Mouse (Mus musculus) lung, postnatal 10 days (tissue): ENCODE measurements around the gene Pde4d.

Experiments used
- DNase-seq: peaks from one replicate; pipeline ENCODE4 v3.0.0; 2021

Gene Pde4d

GRCm38 (mm10) chr13:108449116-108450097 lies at the start of gene Pde4d:
TSS of gene Pde4d (plus strand) at chr13:108449948.
- no peak for DNase-seq

- no peak for DNase-seq
These were observed 46.6 kb upstream of the Pde4d start for GRCm38 (mm10) chr13:108403197-108403596.

DNA sequence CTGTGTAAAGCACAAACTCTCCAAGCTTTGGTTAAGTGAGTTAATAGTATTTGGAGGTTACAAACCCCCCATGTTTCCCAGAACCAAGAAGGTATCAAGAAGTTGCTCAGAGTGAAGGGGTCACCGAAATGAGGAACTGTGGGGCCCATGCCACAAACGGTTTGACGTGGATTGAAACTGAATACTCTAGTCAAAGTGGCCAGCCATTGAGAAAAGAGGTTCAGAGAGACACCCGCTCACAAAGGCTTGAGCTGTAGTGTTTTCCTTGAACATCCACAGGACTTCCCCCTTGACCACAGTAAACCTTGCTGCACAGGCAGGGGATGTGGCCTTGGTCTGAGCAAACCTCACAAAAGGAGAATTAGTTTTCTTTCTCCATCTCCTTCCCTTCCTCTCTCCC lies 45.4 kb upstream of the Pde4d start:
- no peak for DNase-seq

DNA sequence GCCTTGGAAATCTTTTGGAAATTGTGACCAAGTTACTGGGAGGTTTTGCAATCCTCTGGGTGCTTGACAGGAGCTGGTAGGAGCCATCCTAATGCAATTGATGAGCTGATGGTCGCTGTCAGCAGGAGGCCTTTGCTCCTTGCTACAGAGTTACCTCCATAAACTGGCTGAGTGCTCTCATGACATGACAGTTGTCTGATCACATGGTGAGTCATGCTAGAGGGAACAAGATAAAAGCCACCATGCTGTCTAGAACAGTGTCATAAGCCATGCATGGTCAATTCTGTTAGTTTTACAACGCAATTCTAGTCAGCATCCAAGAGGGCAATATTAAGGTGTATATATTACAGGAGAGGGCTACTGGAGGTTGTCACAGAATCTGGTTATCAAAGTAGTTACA lies 34.3 kb upstream of the Pde4d start:
- no peak for DNase-seq

DNA sequence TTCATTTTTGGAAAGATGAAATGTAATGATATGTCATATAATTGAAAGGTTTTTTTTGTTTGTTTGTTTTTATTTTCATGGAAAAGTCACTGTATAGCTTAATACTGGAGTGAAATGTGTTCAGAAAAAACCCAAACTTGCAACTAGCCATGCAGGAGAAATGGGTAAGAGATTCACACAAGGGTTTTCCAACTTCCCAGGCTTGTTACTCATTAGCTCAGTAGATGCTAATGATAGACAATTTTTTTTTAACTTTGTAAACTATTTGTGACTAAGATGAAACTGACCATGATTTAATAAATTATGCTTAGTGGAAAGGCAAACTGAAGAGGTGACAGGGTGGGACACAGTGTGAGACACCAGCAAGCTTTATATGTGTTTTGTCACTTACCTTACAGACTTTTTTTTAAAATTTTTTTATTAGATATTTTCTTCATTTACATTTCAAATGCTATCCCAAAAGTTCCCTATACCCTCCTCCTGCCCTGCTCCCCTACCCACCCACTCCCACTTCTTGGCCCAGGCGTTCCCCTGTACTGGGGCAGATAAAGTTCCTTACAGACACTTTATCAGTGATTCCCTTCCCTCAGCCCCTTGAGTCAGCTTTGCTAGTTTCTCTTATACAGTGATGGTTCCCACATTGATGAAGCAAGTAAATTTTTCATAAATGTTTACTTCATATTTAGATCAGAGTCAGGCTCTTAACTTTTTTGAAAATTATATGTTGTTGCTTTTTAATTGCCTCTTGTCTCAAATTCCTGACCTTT lies 30.8 kb upstream of the Pde4d start:
- no peak for DNase-seq

DNA sequence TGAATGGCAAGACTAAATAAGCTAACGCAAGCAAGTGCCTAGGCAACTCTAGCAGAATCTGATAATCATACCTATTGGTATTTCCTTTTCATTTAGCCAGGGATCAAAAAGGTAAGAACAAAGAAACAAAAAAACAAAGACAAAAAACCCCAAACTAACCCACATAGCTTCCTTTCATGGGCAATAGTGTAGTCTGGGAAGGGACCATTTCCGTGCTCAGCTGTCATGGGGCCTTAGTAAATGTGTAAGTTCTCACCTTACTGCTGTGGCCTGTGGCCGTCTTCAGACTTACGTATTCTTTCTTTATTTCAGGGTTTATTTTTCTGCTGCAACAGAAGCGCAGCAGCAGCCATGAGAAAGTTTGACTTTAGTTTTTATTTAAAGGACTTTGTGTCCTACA lies 23.4 kb upstream of the Pde4d start:
- DNase-seq: no peak

DNA sequence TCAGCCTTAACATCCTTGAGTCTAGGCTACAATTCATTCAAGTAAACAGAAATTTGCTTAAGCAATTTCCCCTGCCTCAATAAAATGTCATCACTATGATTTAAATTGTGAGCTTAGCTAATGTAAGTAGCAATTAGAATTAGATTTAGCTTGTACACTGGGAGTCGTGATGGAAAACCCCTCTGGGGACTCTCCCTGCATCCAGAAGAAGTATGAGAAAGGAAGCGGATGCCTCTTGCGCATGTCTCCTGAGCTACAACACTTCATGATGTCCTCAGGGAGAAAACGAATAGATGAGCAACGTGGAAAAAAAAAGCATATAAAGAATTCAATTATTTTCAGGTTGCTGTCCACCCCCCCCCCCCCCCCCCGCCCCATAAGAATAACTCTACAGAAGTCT lies 20.9 kb upstream of the Pde4d start:
- DNase-seq: no peak

- no peak for DNase-seq
These were observed 20.1 kb upstream of the Pde4d start for GRCm38 (mm10) chr13:108429623-108430022.

GRCm38 (mm10) chr13:108431776-108432175 lies 18.0 kb upstream of the Pde4d start:
- DNase-seq: no peak

DNA sequence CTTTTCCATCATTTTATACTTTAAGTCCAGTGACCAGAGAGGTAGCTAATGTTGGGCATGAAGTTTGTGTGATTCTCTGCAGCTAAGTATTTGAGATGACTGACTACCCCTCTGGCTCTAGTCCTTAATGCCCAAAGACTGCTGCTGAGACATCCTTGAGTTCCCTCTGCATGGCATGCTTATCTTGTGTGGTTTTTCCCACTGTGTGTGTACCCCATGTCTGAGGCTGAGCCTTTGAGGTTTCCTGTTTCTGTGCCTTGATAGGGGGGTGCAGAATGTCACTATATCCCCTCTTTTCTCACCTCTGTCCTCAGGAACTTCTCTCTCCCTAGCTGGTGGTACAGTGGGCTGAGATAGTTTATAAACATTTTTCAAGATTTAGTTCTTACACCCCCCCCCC lies 14.1 kb upstream of the Pde4d start:
- no peak for DNase-seq

GRCm38 (mm10) chr13:108437424-108437823 lies 12.3 kb upstream of the Pde4d start:
- no peak for DNase-seq

DNA sequence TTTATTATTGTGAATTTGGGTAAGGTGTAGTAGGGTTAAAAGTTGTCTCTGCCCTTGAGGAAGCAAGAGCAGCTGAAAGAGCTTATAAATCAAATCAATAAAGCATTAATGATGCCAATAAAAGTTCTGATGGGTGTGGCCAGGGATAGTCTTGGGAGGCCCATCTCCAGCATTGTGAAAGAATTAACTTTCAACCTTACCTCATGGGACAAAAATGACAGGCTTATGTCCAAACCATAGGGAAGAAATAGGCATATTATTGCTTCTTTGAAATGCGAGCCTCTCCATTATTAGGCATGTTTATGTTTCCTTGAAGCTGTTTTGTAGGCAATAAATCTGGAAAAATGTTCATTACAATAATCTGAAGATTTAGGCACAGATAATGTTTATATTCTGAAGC lies 10.7 kb upstream of the Pde4d start:
- DNase-seq: no peak

DNA sequence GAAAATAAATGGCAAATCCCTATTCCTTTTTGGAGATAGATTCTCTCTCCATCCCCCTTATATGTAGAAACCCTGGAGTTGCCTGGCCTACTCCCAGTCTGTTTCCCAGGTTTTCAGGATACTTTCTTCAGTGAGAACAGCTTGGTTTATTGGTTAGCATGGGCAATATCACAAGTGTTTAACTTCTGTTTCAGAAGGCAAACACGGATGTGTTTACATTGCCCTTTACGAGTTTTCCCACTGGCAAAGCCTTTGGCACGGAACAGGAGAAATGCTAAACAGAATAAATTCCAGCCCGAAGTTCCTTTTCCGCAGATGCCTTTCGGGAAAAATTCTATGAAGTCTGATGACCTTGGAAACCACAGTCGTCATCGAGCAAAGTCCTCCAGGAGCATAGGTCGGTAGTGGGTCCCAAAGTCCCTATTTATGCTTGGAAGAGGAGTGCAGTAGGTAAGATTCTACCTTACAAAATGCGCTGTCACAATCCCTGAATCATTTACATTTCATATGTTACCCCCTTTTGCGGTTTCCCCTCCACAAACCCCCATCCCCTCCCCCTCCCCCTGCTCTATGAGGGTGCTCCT lies 1.3 kb upstream of the Pde4d start:
- no peak for DNase-seq

GRCm38 (mm10) chr13:108451122-108451521 lies 1.4 kb downstream of the Pde4d start:
- no peak for DNase-seq

GRCm38 (mm10) chr13:108453064-108453919 lies 3.5 kb downstream of the Pde4d start:
- DNase-seq: no peak

DNA sequence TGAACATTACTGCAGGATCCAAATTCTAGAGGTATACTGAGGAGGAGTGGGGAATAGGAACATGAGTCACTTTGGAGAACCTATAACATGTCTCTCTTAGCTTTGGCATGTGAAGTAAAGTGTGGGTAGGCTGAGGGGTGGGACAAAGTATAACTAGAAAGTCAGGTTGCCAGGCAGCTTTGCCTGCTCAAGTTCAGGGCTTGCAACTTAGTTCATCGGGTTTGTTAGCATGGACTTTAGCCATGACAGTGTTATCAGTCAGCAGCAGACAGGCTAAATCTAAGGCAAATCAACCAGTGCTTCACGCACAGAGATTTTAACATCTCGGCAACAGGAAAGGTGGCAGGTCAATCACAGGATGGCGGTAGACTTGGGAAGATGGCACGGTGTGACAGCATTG lies 12.8 kb downstream of the Pde4d start:
- DNase-seq: no peak

DNA sequence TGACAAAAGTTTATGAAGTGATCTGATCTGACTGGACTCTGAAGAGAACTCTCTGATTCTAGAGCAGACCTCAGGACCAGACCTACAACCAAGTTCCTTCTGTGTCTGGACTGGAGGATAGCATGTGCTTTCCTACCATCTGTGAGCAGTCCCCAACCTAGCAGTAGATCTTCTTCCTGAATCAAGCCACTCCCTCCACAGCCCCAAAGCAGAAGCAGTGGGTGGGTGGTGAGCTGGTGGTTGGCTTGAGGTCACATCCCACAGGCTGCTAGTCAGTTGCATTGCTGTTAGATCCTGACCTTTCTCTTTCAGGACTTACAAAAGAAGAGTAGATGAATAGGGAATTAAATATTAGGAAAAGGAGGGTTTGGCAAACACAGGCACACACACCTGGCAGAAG lies 16.0 kb downstream of the Pde4d start:
- DNase-seq: no peak

GRCm38 (mm10) chr13:108467046-108467445 lies 17.3 kb downstream of the Pde4d start:
- DNase-seq: no peak

GRCm38 (mm10) chr13:108480451-108480850 lies 30.7 kb downstream of the Pde4d start:
- DNase-seq: no peak

DNA sequence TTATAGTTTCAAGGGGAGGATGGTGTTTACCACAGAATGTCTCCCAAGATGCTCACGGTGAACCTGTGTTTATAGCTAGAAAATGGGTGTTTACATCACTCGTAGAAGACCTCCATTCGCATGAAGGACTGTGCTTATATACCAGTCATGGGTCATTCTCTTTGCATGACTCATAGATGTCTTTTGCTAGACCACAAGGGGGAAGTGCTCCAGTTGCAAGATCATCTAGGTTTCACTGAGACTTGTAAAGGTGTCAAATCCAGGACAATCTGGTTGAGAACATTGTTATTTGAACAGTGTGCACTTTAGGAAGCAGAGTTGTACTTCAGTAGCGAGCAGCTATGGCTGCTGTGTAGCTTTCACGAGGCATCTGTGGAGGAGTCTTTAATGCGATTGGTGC lies 35.3 kb downstream of the Pde4d start:
- DNase-seq: no peak

GRCm38 (mm10) chr13:108487066-108487465 lies 37.3 kb downstream of the Pde4d start:
- DNase-seq: no peak

- DNase-seq: no peak
These were observed 40.1 kb downstream of the Pde4d start for GRCm38 (mm10) chr13:108489825-108490224.

- DNase-seq: no peak
These were observed 41.1 kb downstream of the Pde4d start for GRCm38 (mm10) chr13:108490872-108491271.
